Mouse (Mus musculus) heart, postnatal 0 days (tissue): ENCODE data around the gene Olfr568.

Experiments
- CTCF ChIP-seq: IDR thresholded peaks from 2 replicates; pipeline ENCODE4 v1.5.1; 2016; ENCODE audit warnings: antibody characterized with exemption, control low read depth, low read depth
- EP300 ChIP-seq: IDR thresholded peaks from 2 replicates; pipeline ENCODE4 v1.6.1; 2016; ENCODE audit warnings: antibody characterized with exemption, low read depth

- TF ChIP-seq EP300 (no peak), CTCF (no peak)
Observed at GRCm38 (mm10) chr7:102927105-102927504, 50.2 kb downstream of the Olfr568 start.
